Mouse (Mus musculus) bone marrow macrophage, adult 2 months (primary cell): ENCODE data around the gene Gpatch8.

Experiments used
- CTCF ChIP-seq: IDR thresholded peaks from 2 replicates; pipeline ENCODE4 v1.5.1; 2012; ENCODE audit warnings: low read depth, mild to moderate bottlenecking, low read length, moderate library complexity
- POLR2A ChIP-seq: IDR thresholded peaks from 2 replicates; pipeline ENCODE4 v1.6.1; 2012; ENCODE audit warnings: mild to moderate bottlenecking, low read depth, low read length, borderline replicate concordance

- TF ChIP-seq CTCF: no peak
- TF ChIP-seq POLR2A: no peak
Observed at GRCm38 (mm10) chr11:102431728-102432114, 124.5 kb downstream of the Gpatch8 start.
